Mouse (Mus musculus) liver, embryonic 14.5 days (tissue): ENCODE results near the gene Csn1s2b.

Experiments
- CTCF ChIP-seq: IDR thresholded peaks from 2 replicates; pipeline ENCODE4 v1.5.1; 2016; ENCODE audit warnings: antibody characterized with exemption, low read depth, control low read depth
- EP300 ChIP-seq: IDR thresholded peaks from 2 replicates; pipeline ENCODE4 v1.6.1; 2016; ENCODE audit warnings: antibody characterized with exemption, low read depth

DNA sequence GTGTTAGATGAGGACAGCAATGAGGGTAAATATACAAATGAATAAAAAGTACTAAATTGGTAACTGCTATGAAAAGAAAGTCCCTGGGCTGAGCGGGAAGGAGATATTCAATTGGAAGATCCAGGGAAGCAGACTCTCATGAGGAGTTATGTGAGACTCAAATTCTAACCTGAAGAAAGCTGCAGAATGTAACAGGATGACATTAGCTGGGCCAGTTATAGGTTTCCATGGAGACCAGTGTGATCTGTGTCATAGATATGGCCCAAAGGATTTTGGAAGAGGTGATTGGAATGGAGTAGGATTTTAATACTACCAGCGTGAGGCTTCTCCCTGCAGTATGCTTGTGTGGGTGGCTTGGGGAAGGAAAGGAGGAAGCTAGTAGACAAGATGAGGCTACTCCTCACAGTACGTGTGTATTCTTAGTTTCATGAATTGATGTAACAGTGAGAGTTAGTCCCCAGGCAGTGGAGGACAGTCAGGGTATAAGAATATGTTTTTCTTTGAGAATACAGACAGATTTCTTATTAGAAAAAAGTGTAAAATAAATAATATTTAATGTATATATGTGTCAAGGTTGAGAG, 47.3 kb downstream of the Csn1s2b start:
- TF ChIP-seq CTCF, result no peak
- TF ChIP-seq EP300, result no peak
